Mouse (Mus musculus) small intestine, adult 2 months (tissue): Measurements from ENCODE around the gene Ivns1abp. TPM values are rescaled to one million over a fixed set of nuclear protein-coding genes. Genes with fewer than 3 reads are reported as not detected.
"Not testable (repeated sequence)": the region's sequence is repeated elsewhere in the genome, so short reads cannot be mapped to it uniquely, and the experiment has no call there.

Experiments used
- H3K27ac ChIP-seq: fragments of 200-500 bp; 2 replicates; pipeline ENCODE4 v1.5.1; 2012; ENCODE audit warnings: low read depth, low read length, control low read depth, inconsistent platforms; ENCODE audit not compliant: insufficient read depth
- H3K27me3 ChIP-seq: fragments of 200-500 bp; 2 replicates; pipeline ENCODE4 v1.6.1; 2012; ENCODE audit warnings: mild to moderate bottlenecking, moderate library complexity, low read length, inconsistent platforms; ENCODE audit not compliant: control insufficient read depth, insufficient read depth
- H3K36me3 ChIP-seq: fragments of 200-500 bp; 2 replicates; pipeline ENCODE4 v1.6.1; 2012; ENCODE audit warnings: mild to moderate bottlenecking, low read length, control low read depth, inconsistent platforms; ENCODE audit not compliant: control insufficient read depth, insufficient read depth
- H3K4me1 ChIP-seq: fragments of 200-500 bp; 2 replicates; pipeline ENCODE4 v1.6.1; 2012; ENCODE audit warnings: low read length, inconsistent platforms, mixed read lengths; ENCODE audit not compliant: control insufficient read depth, insufficient read depth, insufficient read length
- H3K4me3 ChIP-seq: fragments of 200-500 bp; 2 replicates; pipeline ENCODE4 v1.5.1; 2012; ENCODE audit warnings: low read depth, mild to moderate bottlenecking, control low read depth, inconsistent platforms, low read length, moderate library complexity
- CTCF ChIP-seq: fragments of 200-500 bp; IDR thresholded peaks from 2 replicates; pipeline ENCODE4 v1.5.1; 2012; ENCODE audit warnings: low read depth, mild to moderate bottlenecking, control low read depth, inconsistent platforms, low read length, moderate library complexity, mixed read lengths; ENCODE audit not compliant: insufficient replicate concordance, insufficient read length; ENCODE audit errors: extremely low read depth
- POLR2A ChIP-seq: fragments of 200-500 bp; IDR thresholded peaks from 2 replicates; pipeline ENCODE4 v1.6.1; 2012; ENCODE audit warnings: low read depth, mild to moderate bottlenecking, control low read depth, inconsistent platforms, low read length, moderate library complexity
- WGBS: fragments of 180-500 bp; shearing (Covaris S2); methylation state at CpG from one replicate; pipeline ENCODE4 v1.1.7; 2018; 5-methylcytosine and 5-hydroxymethylcytosine counted together
- polyA plus RNA-seq: library from polyadenylated mRNA; depleted of rRNA; stranded (reverse); fragments of >200 nt; gene quantifications from 2 replicates; pipeline ENCODE4 v1.2.3, GENCODE M21; 2012

The Ivns1abp gene
- polyA plus RNA-seq, 1 experiment: 37.6 TPM

GRCm38 (mm10) chr1:151342968-151343367 is 1.3 kb upstream of the Ivns1abp start:
- H3K27ac ChIP-seq: peak overlapping the region; percentile 98
- WGBS: 6% methylated on average over 6 of the region's 6 CpGs
- peaks cover 21% of the 10 kb centered on the region for H3K4me1 ChIP-seq
- TF ChIP-seq CTCF: no peak
- TF ChIP-seq POLR2A: no peak
- H3K27me3 ChIP-seq: no peaks in the 10 kb centered on the region
- H3K4me3 ChIP-seq: peak overlapping the region; percentile 21; the same call in 1 of the 2 replicates
- no peaks in the 10 kb centered on the region for H3K36me3 ChIP-seq

GRCm38 (mm10) chr1:151343571-151344282 is 550 bp upstream of the Ivns1abp start:
- H3K27me3 ChIP-seq: no peaks in the 10 kb centered on the region
- H3K36me3 ChIP-seq: 0 out of 2 replicates have a peak, but pooled peaks cover under 1% of the 10 kb centered on the region
- TF ChIP-seq CTCF (peak; percentile 35; the same call in 1 of the 2 replicates), POLR2A (no peak; the same call in none of the 2 replicates)
- H3K27ac ChIP-seq: peak overlapping the region; percentile 98
- 2% methylated on average over 17 of the region's 17 CpGs for WGBS
- peaks cover 17% of the 10 kb centered on the region for H3K4me1 ChIP-seq
- H3K4me3 ChIP-seq: peak overlapping the region; percentile 80

- Histone ChIP-seq H3K4me3 (peak overlapping the region; percentile 80), H3K27ac (peak overlapping the region; percentile 79), H3K36me3 (peaks cover 10% of the 10 kb centered on the region), H3K27me3 (no peaks in the 10 kb centered on the region), H3K4me1 (peaks cover 6% of the 10 kb centered on the region)
- TF ChIP-seq POLR2A (peak; percentile 42; the same call in 1 of the 2 replicates), CTCF (no peak)
- under 1% methylated on average over 55 of the region's 55 CpGs for WGBS
These were observed 1.0 kb downstream of the Ivns1abp start for GRCm38 (mm10) chr1:151345109-151345862.

- Histone ChIP-seq H3K4me1 (peaks cover 6% of the 10 kb centered on the region), H3K4me3 (no peak overlapping the region)
- TF ChIP-seq CTCF: no peak
- no peak for TF ChIP-seq POLR2A
These were observed 1.6 kb downstream of the Ivns1abp start for GRCm38 (mm10) chr1:151345863-151346195.

GRCm38 (mm10) chr1:151346681-151347127 is 2.4 kb downstream of the Ivns1abp start:
- H3K27me3 ChIP-seq: no peaks in the 10 kb centered on the region
- H3K27ac ChIP-seq: peak overlapping the region; percentile 76
- peaks cover 17% of the 10 kb centered on the region for H3K36me3 ChIP-seq
- WGBS: 17% methylated on average over 6 of the region's 6 CpGs
- H3K4me1 ChIP-seq: peaks cover 3% of the 10 kb centered on the region
- no peak overlapping the region; the same call in 1 of the 2 replicates for H3K4me3 ChIP-seq
- TF ChIP-seq CTCF: no peak
- TF ChIP-seq POLR2A: no peak

More at GRCm38 (mm10) chr1:151345863-151346195, 1.6 kb downstream of the Ivns1abp start:
- Histone ChIP-seq H3K36me3 (peaks cover 10% of the 10 kb centered on the region), H3K27me3 (no peaks in the 10 kb centered on the region), H3K27ac (no peak overlapping the region)

GRCm38 (mm10) chr1:151348293-151348692 is 4.0 kb downstream of the Ivns1abp start:
- not testable (repeated sequence) for H3K27ac ChIP-seq, H3K27me3 ChIP-seq, H3K4me3 ChIP-seq, H3K4me1 ChIP-seq
- peaks cover 32% of the 10 kb centered on the region for H3K36me3 ChIP-seq
- TF ChIP-seq CTCF: peak; percentile 28; the same call in 1 of the 2 replicates
- 25% methylated on average over 4 of the region's 4 CpGs for WGBS

- Histone ChIP-seq H3K27me3 (no peaks in the 10 kb centered on the region), H3K4me3 (no peak overlapping the region), H3K36me3 (peaks cover 66% of the 10 kb centered on the region), H3K27ac (no peak overlapping the region), H3K4me1 (no peaks in the 10 kb centered on the region)
- WGBS: 58% methylated on average over 2 of the region's 2 CpGs
- no peak for TF ChIP-seq CTCF
- no peak for TF ChIP-seq POLR2A
These were observed 8.6 kb downstream of the Ivns1abp start for GRCm38 (mm10) chr1:151352911-151353310.
